Mouse (Mus musculus): ENCODE measurements at regions not wholly inside any gene's neighbourhood (a gene's known extent, or its start where the extent isn't known, plus 50 kb on each side); places are given as distances from the start of the nearest gene placed in this dataset.

DNA sequence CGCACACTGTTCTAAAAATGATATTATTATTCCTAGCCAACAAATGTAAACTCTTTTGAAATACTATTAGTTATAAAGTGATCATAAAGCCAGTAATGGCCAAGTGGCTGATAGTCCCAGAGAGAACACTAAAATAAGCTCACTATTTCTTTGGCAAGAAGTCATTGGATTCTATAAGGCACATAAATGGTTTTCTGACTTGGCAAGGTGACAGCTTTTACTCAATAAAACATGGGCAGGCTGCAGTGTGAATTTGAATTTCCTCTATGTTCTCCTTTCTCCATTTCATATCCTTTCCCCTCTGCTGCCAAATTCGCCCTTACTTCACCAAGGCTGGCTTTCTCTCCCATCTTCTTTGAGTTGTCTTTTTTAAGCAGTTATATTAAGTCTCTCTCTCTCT lies 117.6 kb upstream of the Fgf10 start:
- Histone ChIP-seq H3K9ac (ENCODE audit: low read depth, low read length) (no peak overlapping the region), H3K9me3 (replicated peaks; ENCODE audit: low read length) (no peaks in the 10 kb centered on the region), H3K36me3 (ENCODE audit: insufficient read depth, low read length) (no peaks in the 10 kb centered on the region), H3K4me2 (ENCODE audit: low read length) (no peak overlapping the region), H3K4me1 (replicated peaks; ENCODE audit: insufficient read depth, low read length) (no peaks in the 10 kb centered on the region), H3K4me3 (replicated peaks; ENCODE audit: low read depth, low read length) (no peak overlapping the region), H3K27ac (no peak overlapping the region), H3K27me3 (ENCODE audit: insufficient read depth, low read length) (no peaks in the 10 kb centered on the region)
- TF ChIP-seq CTCF (IDR thresholded peaks at IDR 0.05; ENCODE audit: low read depth): no peak
- WGBS: 75% methylated on average over 2 of the region's 2 CpGs
- ATAC-seq (replicated peaks; ENCODE audit: low FRiP score, low read depth): no peak
- no peak for DNase-seq (ENCODE audit: low spot score)

DNA sequence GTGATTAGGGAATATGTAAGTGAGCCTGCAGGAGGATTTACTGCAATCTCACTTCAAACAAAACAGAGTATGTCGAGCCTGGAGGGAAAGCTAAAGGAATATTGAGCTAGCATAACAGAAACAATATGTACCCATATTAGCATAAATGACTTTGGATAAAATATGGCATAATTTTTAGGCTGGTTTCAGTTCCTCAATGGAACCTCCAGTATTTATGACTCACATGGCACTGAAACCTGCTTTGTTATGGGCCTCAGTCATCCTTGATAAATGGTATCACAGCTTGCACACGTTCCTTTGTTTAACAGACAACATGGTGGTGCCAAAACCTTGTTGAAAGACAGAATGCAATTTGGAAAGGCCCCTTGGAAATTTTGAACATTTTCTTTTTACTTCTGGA lies 130.8 kb upstream of the Fgf10 start:
- WGBS: 41% methylated on average over 2 of the region's 2 CpGs
- ATAC-seq (replicated peaks; ENCODE audit: low FRiP score, low read depth) (no peak), DNase-seq (ENCODE audit: low spot score) (no peak)
- Histone ChIP-seq H3K27me3 (ENCODE audit: insufficient read depth, low read length) (no peaks in the 10 kb centered on the region), H3K9me3 (replicated peaks; ENCODE audit: low read length) (no peaks in the 10 kb centered on the region), H3K9ac (ENCODE audit: low read depth, low read length) (no peak overlapping the region), H3K36me3 (ENCODE audit: insufficient read depth, low read length) (no peaks in the 10 kb centered on the region), H3K4me2 (ENCODE audit: low read length) (no peak overlapping the region), H3K4me1 (replicated peaks; ENCODE audit: insufficient read depth, low read length) (no peaks in the 10 kb centered on the region), H3K27ac (no peak overlapping the region), H3K4me3 (replicated peaks; ENCODE audit: low read depth, low read length) (no peak overlapping the region)
- TF ChIP-seq CTCF (IDR thresholded peaks at IDR 0.05; ENCODE audit: low read depth): no peak

DNA sequence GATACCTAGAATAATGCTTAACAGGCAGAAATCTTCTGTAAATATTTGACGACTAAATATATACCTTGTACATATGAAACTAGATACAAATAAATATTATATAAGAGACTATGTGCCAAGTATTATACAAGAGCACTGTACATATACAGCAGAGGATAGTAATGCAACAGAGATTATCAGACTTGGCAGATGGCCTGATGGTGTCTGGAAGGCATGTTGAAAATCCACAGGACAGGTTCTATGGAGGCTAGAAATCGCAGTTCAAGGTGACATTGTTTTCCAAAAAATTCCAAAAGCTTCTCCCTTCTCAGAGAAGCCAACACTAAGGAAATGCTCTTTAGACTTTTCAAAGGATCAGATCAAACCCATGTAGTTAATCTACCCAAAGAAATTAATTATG lies 126.9 kb upstream of the Mrps30 start:
- no peak overlapping the region for H3K27ac ChIP-seq
- no peaks in the 10 kb centered on the region for H3K4me1 ChIP-seq (replicated peaks; ENCODE audit: insufficient read depth, low read length)
- H3K4me3 ChIP-seq (replicated peaks; ENCODE audit: low read depth, low read length): no peak overlapping the region
- no peak for TF ChIP-seq CTCF (IDR thresholded peaks at IDR 0.05; ENCODE audit: low read depth)
- H3K36me3 ChIP-seq (ENCODE audit: insufficient read depth, low read length): no peaks in the 10 kb centered on the region
- ATAC-seq (replicated peaks; ENCODE audit: low FRiP score, low read depth) (no peak), DNase-seq (ENCODE audit: low spot score) (no peak)
- no peak overlapping the region for H3K9ac ChIP-seq (ENCODE audit: low read depth, low read length)
- H3K4me2 ChIP-seq (ENCODE audit: low read length): no peak overlapping the region
- no peaks in the 10 kb centered on the region for H3K27me3 ChIP-seq (ENCODE audit: insufficient read depth, low read length)
- H3K9me3 ChIP-seq (replicated peaks; ENCODE audit: low read length): no peaks in the 10 kb centered on the region
- WGBS: 91% methylated on average over 2 of the region's 2 CpGs

DNA sequence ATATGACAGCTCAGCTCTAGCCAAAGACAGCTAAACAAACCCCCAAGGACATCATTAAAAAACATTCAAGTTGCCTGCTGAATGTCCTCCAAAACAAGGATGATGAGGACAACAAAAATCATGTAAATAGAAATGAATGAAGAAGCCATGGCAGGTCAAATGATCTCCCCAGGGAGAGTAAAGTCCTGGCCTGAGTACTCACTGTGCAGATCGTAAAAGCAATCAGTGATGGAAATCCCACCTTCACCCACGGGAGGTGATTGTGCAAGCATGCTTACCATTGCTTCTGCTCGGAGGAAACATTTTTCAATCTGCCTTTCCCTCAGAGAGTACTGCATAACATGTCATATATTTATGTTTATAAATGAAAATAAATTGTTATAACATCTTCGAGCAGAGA lies 119.1 kb upstream of the Mrps30 start:
- Histone ChIP-seq H3K36me3 (ENCODE audit: insufficient read depth, low read length) (no peaks in the 10 kb centered on the region), H3K4me2 (ENCODE audit: low read length) (no peak overlapping the region), H3K4me1 (replicated peaks; ENCODE audit: insufficient read depth, low read length) (no peaks in the 10 kb centered on the region), H3K27ac (no peak overlapping the region), H3K4me3 (replicated peaks; ENCODE audit: low read depth, low read length) (no peak overlapping the region), H3K9me3 (replicated peaks; ENCODE audit: low read length) (no peaks in the 10 kb centered on the region), H3K27me3 (ENCODE audit: insufficient read depth, low read length) (no peaks in the 10 kb centered on the region), H3K9ac (ENCODE audit: low read depth, low read length) (no peak overlapping the region)
- DNase-seq (ENCODE audit: low spot score) (no peak), ATAC-seq (replicated peaks; ENCODE audit: low FRiP score, low read depth) (no peak)
- WGBS: 58% methylated on average over 4 of the region's 4 CpGs
- TF ChIP-seq CTCF (IDR thresholded peaks at IDR 0.05; ENCODE audit: low read depth): no peak

DNA sequence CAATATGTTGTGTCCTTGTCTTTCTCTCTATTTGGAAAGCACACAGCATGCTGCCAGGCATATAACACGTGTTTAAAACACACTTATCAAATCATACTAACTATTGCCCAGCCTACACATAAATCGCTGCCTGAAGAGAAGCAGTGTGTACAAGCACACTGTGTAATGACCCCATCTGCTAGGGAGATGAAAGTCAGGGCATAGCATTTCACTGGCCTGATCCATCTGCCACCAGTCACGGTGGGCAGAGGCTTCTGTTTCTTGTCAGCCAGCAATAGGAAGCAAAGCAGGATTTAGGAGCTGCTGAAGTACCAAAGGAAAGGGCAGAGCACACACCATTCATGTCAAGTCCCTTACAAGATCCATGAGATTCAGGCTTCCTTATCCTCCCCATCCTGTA lies 103.6 kb upstream of the Mrps30 start:
- DNase-seq (ENCODE audit: low spot score) (peak; percentile 67), ATAC-seq (replicated peaks; ENCODE audit: low FRiP score, low read depth) (no peak)
- no peaks in the 10 kb centered on the region for H3K9me3 ChIP-seq (replicated peaks; ENCODE audit: low read length)
- no peaks in the 10 kb centered on the region for H3K27me3 ChIP-seq (ENCODE audit: insufficient read depth, low read length)
- H3K27ac ChIP-seq: no peak overlapping the region
- no peak for TF ChIP-seq CTCF (IDR thresholded peaks at IDR 0.05; ENCODE audit: low read depth)
- 16% methylated on average over 3 of the region's 3 CpGs for WGBS
- H3K9ac ChIP-seq (ENCODE audit: low read depth, low read length): no peak overlapping the region
- no peaks in the 10 kb centered on the region for H3K36me3 ChIP-seq (ENCODE audit: insufficient read depth, low read length)
- H3K4me1 ChIP-seq (replicated peaks; ENCODE audit: insufficient read depth, low read length): no peaks in the 10 kb centered on the region
- H3K4me3 ChIP-seq (replicated peaks; ENCODE audit: low read depth, low read length): no peak overlapping the region
- H3K4me2 ChIP-seq (ENCODE audit: low read length): no peak overlapping the region

DNA sequence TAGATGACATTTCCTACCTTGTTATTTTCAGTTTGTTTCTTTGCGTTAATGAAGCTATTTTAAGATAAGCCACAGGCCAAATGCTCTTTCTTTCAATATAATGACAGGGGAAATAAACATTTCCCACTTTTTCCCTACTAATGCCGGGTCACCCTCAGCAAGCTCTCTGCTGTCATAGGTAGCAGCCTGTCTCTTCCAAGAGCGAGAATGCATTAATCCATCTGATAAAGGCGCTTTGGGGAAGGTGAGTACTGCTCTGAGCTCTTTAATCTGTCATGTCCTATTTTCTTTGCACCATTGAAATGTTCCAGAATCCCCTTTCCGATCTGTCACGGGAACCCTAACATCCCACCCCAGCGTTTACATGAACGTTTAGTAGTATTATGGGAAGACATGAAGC lies 96.0 kb upstream of the Mrps30 start:
- DNase-seq (ENCODE audit: low spot score) (no peak), ATAC-seq (replicated peaks; ENCODE audit: low FRiP score, low read depth) (no peak)
- Histone ChIP-seq H3K27me3 (ENCODE audit: insufficient read depth, low read length) (no peaks in the 10 kb centered on the region), H3K4me1 (replicated peaks; ENCODE audit: insufficient read depth, low read length) (no peaks in the 10 kb centered on the region), H3K27ac (no peak overlapping the region), H3K36me3 (ENCODE audit: insufficient read depth, low read length) (no peaks in the 10 kb centered on the region), H3K4me3 (replicated peaks; ENCODE audit: low read depth, low read length) (no peak overlapping the region), H3K4me2 (ENCODE audit: low read length) (no peak overlapping the region), H3K9ac (ENCODE audit: low read depth, low read length) (no peak overlapping the region), H3K9me3 (replicated peaks; ENCODE audit: low read length) (no peaks in the 10 kb centered on the region)
- WGBS: 61% methylated on average over 8 of the region's 8 CpGs
- no peak for TF ChIP-seq CTCF (IDR thresholded peaks at IDR 0.05; ENCODE audit: low read depth)

DNA sequence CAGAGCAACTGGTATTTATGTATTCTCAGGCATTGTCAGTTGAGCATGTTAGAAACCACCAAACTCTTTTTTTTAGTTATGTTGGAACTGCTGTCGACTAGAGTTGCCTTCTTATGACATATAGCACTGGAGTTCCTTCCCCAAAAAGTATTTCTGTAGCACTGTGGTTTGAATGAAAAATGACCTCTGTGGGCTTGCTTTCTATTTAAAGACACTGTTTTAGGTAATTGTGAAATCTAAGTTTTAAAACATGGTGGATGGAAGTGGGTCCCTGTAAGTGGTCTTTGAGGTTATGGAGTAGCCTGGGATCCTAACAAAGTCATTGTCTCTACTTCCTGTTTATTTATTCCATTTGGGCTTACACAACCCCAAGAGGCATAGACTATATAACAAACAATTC lies 93.2 kb upstream of the Mrps30 start:
- TF ChIP-seq CTCF (IDR thresholded peaks at IDR 0.05; ENCODE audit: low read depth): no peak
- no peaks in the 10 kb centered on the region for H3K36me3 ChIP-seq (ENCODE audit: insufficient read depth, low read length)
- WGBS: 78% methylated on average over 1 of the region's 1 CpGs

More for the DNA sequence above, 93.2 kb upstream of the Mrps30 start:
- DNase-seq (ENCODE audit: low spot score) (no peak), ATAC-seq (replicated peaks; ENCODE audit: low FRiP score, low read depth) (no peak)
- Histone ChIP-seq H3K27ac (no peak overlapping the region), H3K4me2 (ENCODE audit: low read length) (no peak overlapping the region), H3K27me3 (ENCODE audit: insufficient read depth, low read length) (no peaks in the 10 kb centered on the region), H3K4me3 (replicated peaks; ENCODE audit: low read depth, low read length) (no peak overlapping the region), H3K9ac (ENCODE audit: low read depth, low read length) (no peak overlapping the region), H3K9me3 (replicated peaks; ENCODE audit: low read length) (no peaks in the 10 kb centered on the region), H3K4me1 (replicated peaks; ENCODE audit: insufficient read depth, low read length) (no peaks in the 10 kb centered on the region)

Data from kidney, postnatal 0 days (tissue).